Mouse (Mus musculus): ENCODE measurements around the gene Slc9a9.
A peak's percentile ranks its signal among the peaks of the same experiment; 100 is the strongest.

Slc9a9 gene

DNA sequence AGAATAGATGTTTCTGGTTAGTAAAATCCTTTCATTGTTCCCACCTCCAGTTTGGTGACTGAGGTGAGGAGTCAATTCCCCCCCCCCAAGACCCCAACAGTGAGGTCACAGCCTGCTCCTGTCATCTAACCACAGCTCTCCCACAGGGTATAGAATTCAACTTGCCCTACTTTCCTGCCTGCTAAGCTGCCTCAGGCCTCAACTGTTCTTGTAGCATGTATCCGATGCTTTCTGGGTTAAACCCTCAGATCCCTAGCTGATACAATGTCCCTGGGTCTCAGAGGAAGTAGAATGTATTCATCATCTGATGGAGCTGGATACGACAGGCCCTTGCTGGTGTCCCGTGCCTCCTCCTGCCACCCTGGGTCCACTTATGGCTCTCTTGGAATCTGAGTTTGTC lies 408.9 kb downstream of the Slc9a9 start:
- DNase-seq (ENCODE audit: low spot score), result no peak

DNA sequence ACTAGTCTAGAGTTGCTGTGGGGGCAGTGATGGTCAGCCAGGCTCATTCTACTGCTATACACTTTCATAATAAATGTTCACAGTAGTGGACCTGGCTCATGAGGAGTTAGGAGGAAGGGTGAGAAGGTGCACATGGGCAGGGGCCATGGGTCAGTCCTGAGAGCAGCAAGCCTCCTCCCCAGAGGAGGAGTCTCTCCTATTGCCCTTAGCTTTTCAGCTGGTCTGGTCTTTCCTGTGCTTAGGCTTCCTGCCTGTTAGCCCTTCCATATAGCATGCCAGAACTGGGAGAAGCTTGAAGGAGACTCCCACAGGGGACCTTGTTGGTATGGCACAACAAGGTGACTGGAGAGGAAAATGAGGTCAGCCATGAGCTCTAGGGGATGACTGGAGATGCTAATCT lies 410.2 kb downstream of the Slc9a9 start:
- DNase-seq (ENCODE audit: low spot score), result no peak

DNA sequence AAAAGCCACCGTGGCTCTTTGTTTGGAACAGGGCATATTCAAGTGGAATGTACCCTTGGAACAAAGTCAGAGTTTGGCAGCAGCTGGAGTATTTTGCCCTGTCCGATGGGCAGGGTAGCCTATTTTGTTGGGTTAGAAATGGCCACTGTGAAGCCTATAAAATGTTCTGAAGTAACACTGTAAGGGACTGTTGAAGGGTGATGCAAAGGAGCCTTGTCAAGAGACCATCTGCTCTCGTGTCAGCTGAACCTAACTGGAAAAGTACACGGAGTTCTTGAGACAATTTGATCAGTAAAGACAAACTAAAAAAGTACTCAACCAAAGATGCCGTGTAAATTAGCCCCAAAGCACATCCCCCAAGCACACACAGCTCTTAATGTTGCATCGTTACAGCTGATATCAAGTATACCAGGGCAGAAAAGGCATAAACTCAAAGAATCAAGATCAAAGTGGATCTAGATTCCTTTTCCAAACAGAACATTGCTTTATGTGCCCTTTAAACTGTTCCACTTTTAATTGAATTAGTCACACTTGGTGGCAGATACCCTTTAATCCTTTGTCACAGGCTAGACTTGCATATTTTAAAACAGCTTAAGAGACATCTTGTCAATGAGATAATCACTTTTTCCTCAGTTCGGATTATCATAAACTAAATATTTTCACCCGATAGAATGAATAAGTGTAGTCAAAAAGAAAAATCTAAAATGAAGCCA lies 416.6 kb downstream of the Slc9a9 start:
- DNase-seq (ENCODE audit: low spot score), result no peak

DNA sequence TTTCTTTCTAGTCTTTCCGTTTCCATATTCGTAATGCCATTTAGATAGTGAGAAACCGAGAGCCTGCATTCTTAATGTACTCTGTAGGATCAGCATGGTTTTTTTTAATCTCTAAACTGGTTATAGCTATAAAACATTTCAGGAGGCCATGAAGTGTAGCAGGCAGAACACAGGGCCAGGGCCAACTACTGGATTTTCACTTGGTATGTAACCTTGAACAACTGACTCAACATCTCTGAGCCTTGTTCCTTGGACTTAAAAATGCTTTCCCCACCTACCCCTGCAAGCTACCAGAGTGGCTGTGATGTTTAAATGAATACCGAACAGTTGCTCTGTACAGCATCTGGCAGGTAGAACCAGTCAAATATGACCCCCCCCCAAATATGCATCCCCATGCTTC lies 418.5 kb downstream of the Slc9a9 start:
- no peak for DNase-seq (ENCODE audit: low spot score)

DNA sequence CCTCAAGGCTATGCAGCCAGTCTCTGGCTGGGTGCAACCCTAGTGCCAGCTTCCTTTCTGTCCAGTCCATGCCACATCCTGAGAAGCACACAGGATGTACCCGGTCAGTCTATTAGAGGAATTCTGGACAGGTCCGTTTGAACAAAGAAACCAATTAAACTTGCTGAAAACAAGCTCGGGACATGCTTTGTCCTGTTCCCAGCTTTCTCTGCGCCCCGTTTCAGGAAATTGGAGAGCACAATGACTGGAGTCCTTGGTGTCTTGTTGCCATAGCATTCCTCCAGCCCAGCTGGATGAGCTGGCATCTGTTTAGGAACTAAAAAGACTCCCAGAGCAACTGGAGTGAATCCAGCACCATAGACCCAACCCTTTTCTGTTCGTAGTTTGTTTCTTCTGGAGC lies 419.3 kb downstream of the Slc9a9 start:
- DNase-seq (ENCODE audit: low spot score), result peak; percentile 57

DNA sequence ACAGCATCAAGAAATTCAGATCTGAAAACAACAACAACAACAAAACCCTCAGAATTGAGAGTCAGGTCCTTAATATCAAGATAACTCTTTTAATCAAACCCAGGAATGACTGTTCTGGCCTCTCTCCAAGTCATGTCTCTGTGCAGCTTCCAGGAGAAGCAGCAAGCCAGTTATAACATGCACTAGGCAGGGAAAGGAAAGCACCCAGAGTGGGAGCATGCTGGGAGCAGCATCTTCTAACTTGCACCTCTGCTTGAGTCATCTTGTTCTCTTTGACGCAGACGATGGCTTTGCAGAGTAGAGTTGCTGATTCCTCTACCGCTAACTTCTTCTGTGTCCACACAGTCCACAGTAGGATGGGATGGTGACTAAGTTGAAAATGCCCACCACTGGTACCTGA lies 426.8 kb downstream of the Slc9a9 start:
- no peak for DNase-seq (ENCODE audit: low spot score)

DNA sequence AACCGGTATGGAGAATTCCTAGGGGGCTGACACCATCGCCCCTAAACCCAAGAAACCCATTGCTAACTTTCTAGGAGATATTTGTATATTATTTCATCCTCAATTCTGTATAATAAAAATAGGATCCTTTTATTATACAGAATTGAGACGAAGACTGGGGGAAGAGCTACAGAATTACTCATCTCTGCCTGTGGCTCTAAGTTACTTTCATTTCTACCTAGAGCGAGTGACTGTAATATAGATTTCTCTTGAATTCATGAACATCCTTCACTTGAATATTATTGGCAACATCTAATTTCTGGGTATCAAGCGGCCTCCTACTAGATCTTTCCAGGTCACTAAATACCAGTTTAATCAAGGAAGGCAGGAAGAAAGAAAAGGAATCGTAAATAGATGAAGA lies 436.1 kb downstream of the Slc9a9 start:
- DNase-seq (ENCODE audit: low spot score), result no peak

DNA sequence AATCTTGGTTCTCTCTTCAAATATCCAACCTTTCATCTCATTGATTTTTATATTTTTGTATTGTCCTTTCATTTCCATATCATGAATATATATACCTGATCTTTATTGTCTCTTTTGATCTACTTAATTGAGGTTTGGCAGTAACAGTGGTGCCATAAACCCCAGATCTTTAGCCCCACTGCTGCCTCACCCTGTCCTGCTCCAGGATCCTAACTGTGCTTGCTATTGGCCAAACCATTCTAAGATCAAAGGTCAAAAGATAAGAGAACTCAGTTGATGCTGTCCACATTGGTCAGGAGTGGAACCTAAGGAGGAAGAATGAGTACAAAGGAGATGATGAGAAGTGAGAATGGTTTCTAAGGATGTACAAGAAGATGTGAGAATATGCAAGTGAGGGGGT lies 440.1 kb downstream of the Slc9a9 start:
- no peak for DNase-seq (ENCODE audit: low spot score)

DNA sequence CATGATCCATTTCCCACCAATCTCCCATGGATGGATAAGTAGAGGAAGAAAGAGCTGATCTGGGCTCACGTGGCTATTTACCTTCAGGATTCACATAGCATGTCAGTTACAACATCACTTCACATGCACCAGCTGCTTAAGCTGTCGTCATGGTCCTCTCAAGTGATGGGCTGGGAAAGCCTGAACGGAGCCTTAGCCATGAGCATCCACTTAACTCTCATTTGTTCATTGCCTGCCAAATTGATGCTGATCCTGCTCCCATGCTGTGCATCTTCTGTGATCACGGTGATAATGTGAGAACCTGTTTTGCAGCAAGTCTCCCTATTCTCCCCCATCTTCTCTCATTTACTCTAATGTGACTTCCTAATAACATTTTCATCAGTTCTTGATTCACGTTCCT lies 441.1 kb downstream of the Slc9a9 start:
- DNase-seq (ENCODE audit: low spot score), result no peak

DNA sequence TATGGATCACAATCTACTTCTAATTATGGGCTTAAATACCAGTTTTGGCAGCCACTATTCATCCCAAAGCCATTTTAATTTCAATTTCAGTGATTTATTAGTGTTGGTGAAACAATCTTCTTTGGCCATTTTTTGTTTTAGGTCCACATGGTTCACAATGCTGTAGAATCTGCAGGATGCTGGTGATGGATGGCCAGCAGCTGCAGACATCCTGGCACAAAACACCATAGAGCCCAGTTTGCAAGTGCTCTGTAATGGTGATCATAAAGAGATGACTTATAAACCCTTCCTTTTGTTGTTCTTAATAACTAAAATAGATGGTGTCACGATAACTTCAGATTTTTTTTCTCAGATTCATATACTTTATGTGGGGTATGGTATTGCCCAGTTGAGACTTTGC lies 442.0 kb downstream of the Slc9a9 start:
- no peak for DNase-seq (ENCODE audit: low spot score)

DNA sequence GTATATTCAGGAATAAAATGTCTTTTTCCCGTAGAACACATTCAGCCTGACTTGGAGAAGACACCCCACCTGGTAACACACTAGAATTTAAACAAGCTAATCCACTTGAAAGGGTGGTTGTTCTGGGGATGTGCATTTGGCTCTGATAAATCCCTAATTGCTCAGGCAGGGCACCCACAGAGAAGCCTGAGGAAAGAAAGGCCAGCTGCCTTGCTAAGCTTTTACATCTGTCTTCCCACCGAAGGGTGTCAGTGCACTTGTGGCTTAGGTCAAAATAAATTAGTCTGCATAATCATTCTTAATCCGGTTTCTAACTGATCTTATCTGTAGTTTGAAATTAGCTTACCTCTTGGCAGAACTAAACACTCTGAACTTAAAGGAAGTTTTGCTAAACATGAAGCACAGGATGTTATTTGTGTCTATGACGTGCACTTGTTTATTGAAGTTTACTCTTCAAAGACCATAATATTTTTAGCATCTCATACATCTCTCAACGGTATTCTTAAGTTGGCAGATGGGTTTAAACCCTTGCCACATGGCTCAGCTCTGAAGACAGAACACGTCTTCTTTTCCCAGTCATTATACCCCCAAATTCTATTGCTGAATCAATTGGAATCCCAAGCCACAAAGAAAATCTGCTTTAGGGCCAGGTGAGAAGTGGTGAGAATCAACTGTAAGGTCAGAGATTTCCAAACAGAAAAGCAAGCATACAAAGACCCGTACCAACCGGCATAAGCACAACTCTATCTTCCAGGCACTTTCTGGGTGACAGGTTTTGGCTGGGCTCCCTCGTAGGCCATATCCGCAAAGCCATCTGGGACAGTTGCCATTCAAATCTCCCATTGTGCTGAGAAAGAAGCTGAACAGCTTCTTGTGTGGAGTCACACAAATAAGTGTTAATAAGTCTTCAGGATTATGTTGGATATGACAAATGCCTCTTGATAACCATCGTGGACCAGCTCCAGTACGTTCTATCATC lies 443.7 kb downstream of the Slc9a9 start:
- DNase-seq (ENCODE audit: low spot score), result no peak

DNA sequence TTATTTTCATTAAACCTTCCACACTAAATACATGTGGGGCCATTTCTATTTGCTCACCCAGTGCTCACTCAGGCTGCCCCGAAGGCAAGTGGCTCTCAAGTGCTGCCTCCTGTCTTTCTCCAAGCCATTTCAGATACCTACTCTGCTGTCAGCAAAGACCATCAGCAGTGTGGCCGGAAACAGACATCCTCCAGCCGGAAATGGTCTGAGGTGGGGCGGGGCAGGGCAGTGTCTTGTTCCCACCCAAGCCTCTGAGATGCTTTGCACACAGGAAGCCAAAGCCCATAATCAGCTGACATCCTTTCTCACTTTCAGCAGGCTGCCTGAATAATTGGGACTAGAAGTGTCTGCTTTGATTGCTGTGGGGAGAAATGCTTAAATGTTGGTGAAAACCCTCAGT lies 450.4 kb downstream of the Slc9a9 start:
- no peak for DNase-seq (ENCODE audit: low spot score)

DNA sequence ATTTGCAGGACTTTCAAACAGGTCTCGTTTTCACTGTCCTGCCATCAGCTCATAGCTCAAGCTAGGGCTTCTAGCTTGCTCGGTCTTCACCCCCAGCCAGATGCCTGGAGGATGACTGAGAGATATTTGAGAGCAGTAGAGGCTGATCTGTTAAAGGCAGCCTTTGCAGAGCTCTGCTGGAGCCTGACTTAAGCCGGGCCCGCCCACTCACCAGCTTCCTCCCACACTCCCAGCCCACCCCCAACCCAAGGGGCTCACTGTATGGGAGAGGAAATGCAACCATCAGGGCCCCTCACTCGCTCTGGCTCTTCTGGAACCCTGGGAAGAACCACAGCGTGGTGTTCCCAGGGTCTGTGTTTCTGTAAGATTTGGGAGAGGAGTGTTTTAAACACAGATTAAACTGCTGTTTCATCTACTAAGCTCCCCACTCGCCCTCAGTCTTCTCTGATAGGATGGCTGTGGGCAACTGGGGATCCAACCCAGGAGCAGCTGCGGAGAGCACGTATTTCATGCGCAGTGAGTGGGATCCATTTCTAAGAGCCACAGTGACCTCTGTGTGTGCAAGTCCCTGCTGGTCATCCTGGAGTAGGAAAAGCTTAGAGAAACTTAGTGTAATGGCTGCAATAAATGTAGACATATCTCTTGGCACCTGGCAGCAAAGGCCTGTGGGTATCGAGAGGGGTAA lies 451.6 kb downstream of the Slc9a9 start:
- no peak for DNase-seq (ENCODE audit: low spot score)

DNA sequence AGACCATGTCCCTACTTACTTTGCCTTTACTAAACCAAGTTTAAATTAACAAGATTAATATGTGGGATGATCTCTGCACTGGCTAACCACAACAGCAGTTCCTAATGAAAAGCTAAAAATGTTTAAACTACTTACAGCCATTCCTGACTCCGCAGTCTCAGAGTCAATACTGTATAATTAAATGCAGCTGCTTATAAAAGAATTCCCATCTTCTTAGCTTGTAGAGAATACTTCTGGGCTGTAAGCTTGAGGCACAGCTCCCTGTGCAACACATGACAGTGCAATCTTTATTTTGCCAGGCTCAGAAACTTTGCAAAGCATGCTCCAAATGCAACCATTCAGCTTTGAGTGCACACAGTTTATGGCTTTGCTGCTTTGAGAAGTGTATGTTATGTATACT lies 456.0 kb downstream of the Slc9a9 start:
- DNase-seq (ENCODE audit: low spot score), result no peak

DNA sequence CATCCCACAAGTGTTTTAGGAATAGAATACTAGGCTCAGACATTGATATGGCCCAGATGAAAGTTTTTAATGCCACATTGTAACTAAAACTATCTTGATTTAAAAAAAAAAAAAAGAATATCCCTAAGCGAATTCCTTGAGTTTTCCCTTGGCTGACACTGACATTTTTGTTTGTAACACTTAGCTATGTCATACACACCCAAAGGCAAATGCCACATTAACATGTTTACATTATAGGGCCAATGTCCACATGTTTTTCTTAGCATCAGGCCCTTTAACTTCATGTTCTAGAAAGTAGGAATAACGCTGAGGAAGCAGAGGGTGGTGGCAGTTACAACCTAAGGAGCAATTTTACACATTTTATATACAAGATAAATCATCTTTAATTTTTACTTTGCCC lies 458.1 kb downstream of the Slc9a9 start:
- no peak for DNase-seq (ENCODE audit: low spot score)

DNA sequence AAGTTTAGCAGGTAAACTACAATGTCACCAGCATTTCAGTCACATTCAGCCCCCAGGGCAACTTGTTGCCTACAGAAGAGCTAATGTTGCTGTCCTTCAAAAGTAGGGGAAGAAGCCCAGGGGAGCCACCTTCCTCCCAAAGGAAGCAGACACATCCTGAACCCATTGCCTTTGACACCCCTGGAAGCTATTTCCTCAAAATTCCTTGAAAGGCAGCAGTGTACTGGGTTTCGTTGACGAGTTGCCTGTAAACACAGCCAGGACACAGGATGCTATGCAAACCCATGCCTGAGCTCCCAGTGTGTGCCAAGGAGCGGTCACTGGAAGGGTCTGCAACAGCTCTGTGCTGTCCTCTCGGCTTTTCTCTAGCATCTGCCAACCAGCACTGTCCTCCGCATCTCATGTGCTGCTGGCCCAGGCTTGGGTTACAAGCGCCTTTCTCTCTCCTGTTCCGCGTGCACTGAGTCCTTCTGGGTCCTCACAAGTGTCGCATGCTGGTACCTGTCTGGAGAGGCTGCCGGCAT lies 479.6 kb downstream of the Slc9a9 start:
- DNase-seq (ENCODE audit: low spot score), result no peak

DNA sequence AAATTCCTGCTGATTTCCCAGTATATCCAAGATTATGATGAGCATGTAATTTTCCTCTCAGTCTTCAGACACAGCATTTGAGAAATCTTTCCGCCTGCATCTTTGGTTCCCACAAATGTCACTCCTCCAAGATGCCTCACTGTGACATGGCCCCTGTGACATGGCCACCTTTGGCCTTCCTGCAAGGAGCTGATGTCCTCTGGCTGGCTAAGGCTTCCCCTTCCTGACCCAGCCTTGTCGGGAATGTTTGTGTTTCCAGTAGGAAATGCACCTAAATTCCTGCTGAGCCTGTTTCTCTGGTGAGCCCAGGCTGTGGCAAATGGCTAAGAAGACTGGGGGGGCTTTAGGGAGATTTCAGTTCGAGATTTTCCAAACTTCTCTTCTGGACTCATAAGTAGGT lies 480.4 kb downstream of the Slc9a9 start:
- DNase-seq (ENCODE audit: low spot score), result no peak

DNA sequence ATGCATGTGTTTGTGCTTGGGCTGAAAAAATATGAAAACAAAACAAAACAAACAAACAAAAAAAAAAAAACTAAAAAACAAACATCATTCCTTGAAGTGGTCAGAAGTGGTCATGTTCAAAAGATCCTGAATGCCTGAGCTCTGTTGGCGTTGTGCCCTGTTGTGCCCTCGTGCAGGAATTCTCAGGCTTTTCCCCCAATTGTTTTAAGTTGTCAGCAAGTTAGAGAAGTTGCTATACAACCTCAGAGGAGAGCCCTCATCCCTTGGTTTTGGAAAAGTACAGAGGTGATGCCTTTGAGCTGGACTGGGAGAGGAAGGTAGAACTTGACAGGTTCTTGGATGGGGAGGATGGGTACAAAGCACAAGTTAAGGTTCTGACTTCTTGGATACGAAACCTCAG lies 480.9 kb downstream of the Slc9a9 start:
- DNase-seq (ENCODE audit: low spot score), result no peak

DNA sequence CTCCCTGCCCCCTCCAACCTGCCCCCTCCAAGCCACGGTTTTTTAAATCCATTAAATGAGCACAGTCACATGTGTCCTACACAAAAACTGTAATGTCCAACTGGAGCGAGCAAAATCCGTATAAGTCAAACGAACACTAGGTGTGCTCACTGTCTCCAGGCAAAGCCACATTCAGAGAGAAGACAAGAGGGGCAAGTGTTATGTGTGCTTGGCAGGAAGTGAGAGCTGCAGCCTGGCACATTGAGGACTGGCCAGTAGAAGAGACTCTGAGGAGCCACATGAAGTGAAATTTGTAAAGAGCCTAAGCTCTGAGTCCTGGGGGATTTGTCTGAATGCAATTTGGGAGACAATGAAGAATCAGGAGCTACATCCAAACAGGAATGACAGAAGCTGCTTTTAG lies 481.3 kb downstream of the Slc9a9 start:
- no peak for DNase-seq (ENCODE audit: low spot score)

DNA sequence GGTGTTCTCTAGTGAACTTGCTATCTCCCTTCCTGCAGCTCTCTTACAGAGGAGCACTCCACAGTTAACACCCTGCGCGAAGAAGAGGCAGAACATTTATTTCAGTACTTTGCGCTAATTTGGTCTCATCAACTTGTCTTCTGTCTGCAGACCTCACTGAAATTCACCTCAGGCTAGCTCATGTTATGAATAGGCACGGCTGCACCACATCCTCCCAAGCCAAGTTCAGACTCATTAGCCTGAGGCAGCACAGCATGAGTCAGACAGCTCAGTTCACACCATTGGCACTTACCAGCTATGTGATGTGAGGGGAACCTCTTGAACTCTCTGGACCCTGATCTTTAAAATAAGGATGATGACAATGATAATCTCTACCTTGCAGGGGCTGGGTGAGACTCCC lies 482.0 kb downstream of the Slc9a9 start:
- DNase-seq (ENCODE audit: low spot score), result no peak

DNA sequence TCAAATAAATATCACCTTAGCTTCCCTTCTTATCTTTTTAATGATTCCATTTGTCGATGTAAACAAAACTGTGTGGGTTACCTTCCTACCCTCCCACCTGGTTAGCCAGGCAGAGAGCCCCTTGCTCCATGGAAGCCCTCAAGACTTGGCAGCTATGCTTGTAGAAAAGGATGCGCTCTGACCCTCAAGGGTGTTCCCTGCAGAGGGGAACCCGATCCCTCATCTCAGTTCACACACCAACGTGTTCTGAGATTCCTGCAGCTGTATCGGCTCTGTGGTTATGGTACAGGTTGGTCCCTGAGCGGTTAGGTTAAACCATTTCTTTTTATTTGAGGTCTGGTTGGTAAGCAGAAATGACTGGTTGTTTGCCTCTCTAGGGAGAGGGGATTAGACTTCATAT lies 484.3 kb downstream of the Slc9a9 start:
- no peak for DNase-seq (ENCODE audit: low spot score)

DNA sequence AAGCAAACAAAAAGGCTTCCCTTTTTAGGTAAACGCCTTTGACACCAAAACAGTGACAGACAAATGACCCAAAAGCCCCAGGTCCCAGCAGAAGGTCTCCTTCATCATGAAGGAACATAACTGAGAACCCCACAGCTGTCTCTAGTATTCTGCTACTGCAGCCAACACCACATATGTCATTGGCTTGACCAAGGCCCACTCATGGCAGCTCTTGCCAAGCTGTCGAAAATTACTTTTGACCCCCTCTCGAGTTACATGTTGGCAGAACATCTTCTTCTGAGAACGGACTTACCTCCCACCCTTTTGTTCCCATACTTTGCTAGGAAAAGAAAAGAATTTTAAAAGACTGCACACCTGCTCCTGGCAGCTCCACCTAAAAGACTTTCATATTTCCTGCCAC lies 488.2 kb downstream of the Slc9a9 start:
- DNase-seq (ENCODE audit: low spot score), result no peak

DNA sequence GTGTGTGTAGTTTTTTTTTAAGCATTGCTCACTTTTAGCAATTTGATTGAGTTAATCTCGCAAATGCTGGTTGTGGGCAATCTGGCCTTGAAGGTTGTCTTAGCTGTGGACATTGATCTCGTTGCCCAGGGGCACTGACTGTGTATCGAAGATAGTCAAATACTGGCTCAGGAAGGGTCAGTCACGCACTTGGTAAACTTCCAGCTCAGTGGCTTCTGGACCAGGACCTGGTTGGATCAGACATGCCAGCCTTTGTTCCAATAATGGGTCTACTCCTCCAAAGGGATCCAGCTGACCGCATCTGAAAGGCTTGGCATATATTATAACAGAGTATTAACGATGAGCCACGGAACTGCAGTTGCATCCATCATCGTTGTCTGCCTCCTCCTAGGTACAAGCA lies 489.2 kb downstream of the Slc9a9 start:
- DNase-seq (ENCODE audit: low spot score), result no peak
